Mouse (Mus musculus): Measurements from ENCODE around the gene Selenof.

The Selenof gene

GRCm38 (mm10) chr3:144570047-144570815 is at the start of gene Selenof, which contains the start of gene Hs2st1:
Gene Selenof (plus strand): TSS chr3:144570304.
Gene Hs2st1 (minus strand): TSS chr3:144570181.
- DNase-seq (ENCODE audit: low spot score) = peak; percentile 100

GRCm38 (mm10) chr3:144527918-144528317 is 42.2 kb upstream of the Selenof start:
- DNase-seq (ENCODE audit: low spot score) = no peak

- no peak for DNase-seq (ENCODE audit: low spot score)
Measured at GRCm38 (mm10) chr3:144531023-144531422, 39.1 kb upstream of the Selenof start.

GRCm38 (mm10) chr3:144535056-144535455 is 35.0 kb upstream of the Selenof start:
- no peak for DNase-seq (ENCODE audit: low spot score)

- DNase-seq (ENCODE audit: low spot score) = no peak
Measured at GRCm38 (mm10) chr3:144537078-144537855, 32.8 kb upstream of the Selenof start.

GRCm38 (mm10) chr3:144539051-144539450 is 31.1 kb upstream of the Selenof start:
- no peak for DNase-seq (ENCODE audit: low spot score)

- DNase-seq (ENCODE audit: low spot score) = no peak
Measured at GRCm38 (mm10) chr3:144540805-144541204, 29.3 kb upstream of the Selenof start.

- DNase-seq (ENCODE audit: low spot score) = no peak
Measured at GRCm38 (mm10) chr3:144541906-144542438, 28.1 kb upstream of the Selenof start.

- no peak for DNase-seq (ENCODE audit: low spot score)
Measured at GRCm38 (mm10) chr3:144545152-144545551, 25.0 kb upstream of the Selenof start.

GRCm38 (mm10) chr3:144545832-144546231 is 24.3 kb upstream of the Selenof start:
- DNase-seq (ENCODE audit: low spot score) = no peak

GRCm38 (mm10) chr3:144546490-144546889 is 23.6 kb upstream of the Selenof start:
- DNase-seq (ENCODE audit: low spot score) = no peak

- DNase-seq (ENCODE audit: low spot score) = no peak
Measured at GRCm38 (mm10) chr3:144548186-144548845, 21.8 kb upstream of the Selenof start.

- no peak for DNase-seq (ENCODE audit: low spot score)
Measured at GRCm38 (mm10) chr3:144550036-144550435, 20.1 kb upstream of the Selenof start.

- no peak for DNase-seq (ENCODE audit: low spot score)
Measured at GRCm38 (mm10) chr3:144550659-144551058, 19.4 kb upstream of the Selenof start.

- no peak for DNase-seq (ENCODE audit: low spot score)
Measured at GRCm38 (mm10) chr3:144551416-144551815, 18.7 kb upstream of the Selenof start.

- DNase-seq (ENCODE audit: low spot score) = no peak
Measured at GRCm38 (mm10) chr3:144553942-144554341, 16.2 kb upstream of the Selenof start.

GRCm38 (mm10) chr3:144554503-144554902 is 15.6 kb upstream of the Selenof start:
- DNase-seq (ENCODE audit: low spot score) = no peak

GRCm38 (mm10) chr3:144555144-144555543 is 15.0 kb upstream of the Selenof start:
- DNase-seq (ENCODE audit: low spot score) = no peak

- DNase-seq (ENCODE audit: low spot score) = peak; percentile 59
Measured at GRCm38 (mm10) chr3:144556625-144557324, 13.3 kb upstream of the Selenof start.

GRCm38 (mm10) chr3:144558274-144558673 is 11.8 kb upstream of the Selenof start:
- no peak for DNase-seq (ENCODE audit: low spot score)

- no peak for DNase-seq (ENCODE audit: low spot score)
Measured at GRCm38 (mm10) chr3:144561511-144562250, 8.4 kb upstream of the Selenof start.
